Mouse (Mus musculus): Measurements from ENCODE around the gene Nnmt. TPM values are rescaled to one million over a fixed set of nuclear protein-coding genes. Genes with fewer than 3 reads are reported as not detected.
A peak's percentile ranks its signal among the peaks of the same experiment; 100 is the strongest.

The Nnmt gene
- polyA plus RNA-seq, 1 experiment from 2014 or later: 2.6 TPM

DNA sequence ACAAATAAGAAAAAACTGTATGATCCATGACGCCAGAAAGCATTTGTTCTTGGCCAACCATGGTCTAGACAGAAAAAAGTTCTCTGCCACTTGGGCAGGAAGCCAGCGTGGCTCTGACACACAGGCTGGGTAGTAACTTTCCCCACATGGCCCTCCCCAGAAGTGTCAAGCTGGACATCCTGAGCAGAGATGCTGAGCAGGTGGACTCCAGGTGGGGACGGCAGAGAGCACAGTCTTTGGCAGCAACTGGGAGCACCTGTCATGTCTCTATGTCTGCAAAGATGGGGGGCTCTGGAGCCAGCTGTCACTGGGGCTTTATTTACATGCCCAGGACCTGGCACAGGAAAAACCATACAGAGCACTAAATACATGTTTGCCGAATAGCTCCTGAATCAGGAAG lies 14.3 kb downstream of the Nnmt start:
- Histone ChIP-seq H3K27ac (ENCODE audit: low read length) (no peak overlapping the region), H3K27me3 (replicated peaks; ENCODE audit: insufficient read depth, low read length) (no peaks in the 10 kb centered on the region), H3K4me2 (replicated peaks; ENCODE audit: low read depth, low read length) (no peak overlapping the region), H3K36me3 (ENCODE audit: insufficient read depth, low read length) (no peaks in the 10 kb centered on the region), H3K9me3 (ENCODE audit: low read length) (no peaks in the 10 kb centered on the region), H3K9ac (replicated peaks; ENCODE audit: low read depth) (no peak overlapping the region), H3K4me1 (ENCODE audit: insufficient read depth, low read depth, low read length) (no peaks in the 10 kb centered on the region), H3K4me3 (ENCODE audit: low read depth, low read length) (no peak overlapping the region)
- WGBS: 71% methylated on average over 4 of the region's 4 CpGs
- DNase-seq (ENCODE audit: low spot score): no peak
- no peak for ATAC-seq
- no peak for TF ChIP-seq CTCF (IDR thresholded peaks at IDR 0.05)
- no peak for TF ChIP-seq EP300 (IDR thresholded peaks at IDR 0.05)

- no peak for ATAC-seq
- 3% methylated on average over 4 of the region's 4 CpGs for WGBS
These were observed 18.6 kb downstream of the Nnmt start for GRCm38 (mm10) chr9:48586332-48586731.

GRCm38 (mm10) chr9:48580808-48581207 lies 24.1 kb downstream of the Nnmt start:
- Histone ChIP-seq H3K27ac (ENCODE audit: low read length) (no peak overlapping the region), H3K4me2 (replicated peaks; ENCODE audit: low read depth, low read length) (no peak overlapping the region), H3K4me3 (ENCODE audit: low read depth, low read length) (no peak overlapping the region), H3K36me3 (ENCODE audit: insufficient read depth, low read length) (no peaks in the 10 kb centered on the region), H3K27me3 (replicated peaks; ENCODE audit: insufficient read depth, low read length) (no peaks in the 10 kb centered on the region), H3K9ac (replicated peaks; ENCODE audit: low read depth) (no peak overlapping the region), H3K4me1 (ENCODE audit: insufficient read depth, low read depth, low read length) (no peaks in the 10 kb centered on the region), H3K9me3 (ENCODE audit: low read length) (no peaks in the 10 kb centered on the region)
- TF ChIP-seq CTCF (IDR thresholded peaks at IDR 0.05) (no peak), EP300 (IDR thresholded peaks at IDR 0.05) (no peak)
- 61% methylated on average over 1 of the region's 1 CpGs for WGBS
- ATAC-seq (no peak), DNase-seq (ENCODE audit: low spot score) (no peak)

More at GRCm38 (mm10) chr9:48586332-48586731, 18.6 kb downstream of the Nnmt start:
- Histone ChIP-seq H3K27me3 (replicated peaks; ENCODE audit: insufficient read depth, low read length) (no peaks in the 10 kb centered on the region), H3K9me3 (ENCODE audit: low read length) (no peaks in the 10 kb centered on the region), H3K4me3 (ENCODE audit: low read depth, low read length) (no peak overlapping the region), H3K4me2 (replicated peaks; ENCODE audit: low read depth, low read length) (no peak overlapping the region), H3K27ac (ENCODE audit: low read length) (no peak overlapping the region), H3K9ac (replicated peaks; ENCODE audit: low read depth) (no peak overlapping the region), H3K4me1 (ENCODE audit: insufficient read depth, low read depth, low read length) (no peaks in the 10 kb centered on the region), H3K36me3 (ENCODE audit: insufficient read depth, low read length) (no peaks in the 10 kb centered on the region)
- peak; percentile 83 for DNase-seq (ENCODE audit: low spot score)
- TF ChIP-seq CTCF (IDR thresholded peaks at IDR 0.05) (peak; percentile 82), EP300 (IDR thresholded peaks at IDR 0.05) (no peak)

DNA sequence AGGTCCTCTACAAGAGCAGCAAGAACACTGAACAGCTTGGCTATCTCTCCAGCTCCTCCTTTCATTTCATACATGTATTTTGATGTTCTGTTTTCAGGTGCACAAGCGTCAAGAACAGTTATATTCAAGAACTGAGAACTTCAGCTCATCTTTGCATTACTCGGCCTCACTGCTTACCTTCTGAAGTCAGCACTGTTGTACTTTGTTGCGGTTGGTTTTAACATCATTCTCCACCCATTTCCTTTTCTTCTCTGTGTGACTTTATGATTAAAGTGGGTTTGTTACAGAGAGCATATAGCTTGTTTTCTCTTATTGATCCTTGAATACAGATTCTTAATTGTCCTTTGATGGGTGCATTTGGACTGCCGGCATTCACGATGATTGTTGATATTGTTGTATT lies 42.6 kb downstream of the Nnmt start:
- Histone ChIP-seq H3K9ac (replicated peaks; ENCODE audit: low read depth) (no peak overlapping the region), H3K4me1 (ENCODE audit: insufficient read depth, low read depth, low read length) (no peaks in the 10 kb centered on the region), H3K27me3 (replicated peaks; ENCODE audit: insufficient read depth, low read length) (no peaks in the 10 kb centered on the region), H3K27ac (ENCODE audit: low read length) (no peak overlapping the region), H3K4me2 (replicated peaks; ENCODE audit: low read depth, low read length) (no peak overlapping the region), H3K4me3 (ENCODE audit: low read depth, low read length) (no peak overlapping the region), H3K36me3 (ENCODE audit: insufficient read depth, low read length) (no peaks in the 10 kb centered on the region), H3K9me3 (ENCODE audit: low read length) (no peaks in the 10 kb centered on the region)
- TF ChIP-seq EP300 (IDR thresholded peaks at IDR 0.05): no peak
- no peak for TF ChIP-seq CTCF (IDR thresholded peaks at IDR 0.05)
- WGBS: 82% methylated on average over 5 of the region's 5 CpGs
- DNase-seq (ENCODE audit: low spot score) (no peak), ATAC-seq (no peak)

DNA sequence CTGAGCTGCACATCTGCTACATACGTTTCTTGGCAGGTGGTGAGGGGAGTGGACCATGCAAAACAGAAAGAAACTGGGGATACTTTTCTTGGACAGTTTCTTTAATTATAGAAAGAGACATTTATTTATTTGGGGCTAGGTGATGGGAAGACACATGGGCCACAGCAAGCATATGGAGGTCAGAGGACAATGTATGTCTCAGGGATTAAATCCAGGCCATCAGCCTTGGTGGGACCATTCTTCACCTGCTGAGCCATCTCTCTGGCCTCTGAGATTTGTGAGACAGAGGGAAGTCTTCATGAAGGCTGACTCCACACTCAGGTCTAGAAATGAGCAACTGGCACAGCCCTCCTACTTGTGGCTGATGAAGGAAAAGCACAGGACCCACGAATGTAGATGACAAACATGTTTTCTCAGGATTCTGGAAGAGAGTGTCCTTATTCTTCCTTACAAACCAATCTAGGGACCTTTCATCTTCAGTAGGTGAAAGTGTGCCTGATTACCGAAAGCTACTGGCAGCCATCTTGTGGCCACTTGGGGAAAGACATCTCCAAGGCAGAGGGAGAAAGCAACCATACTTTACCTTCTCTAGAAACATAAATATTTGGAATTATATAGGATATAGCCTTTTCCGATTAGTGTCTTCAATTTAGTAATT lies 45.3 kb downstream of the Nnmt start:
- H3K27me3 ChIP-seq (replicated peaks; ENCODE audit: insufficient read depth, low read length): no peaks in the 10 kb centered on the region
- 22% methylated on average over 4 of the region's 4 CpGs for WGBS
- H3K36me3 ChIP-seq (ENCODE audit: insufficient read depth, low read length): no peaks in the 10 kb centered on the region
- no peak overlapping the region for H3K4me3 ChIP-seq (ENCODE audit: low read depth, low read length)
- H3K4me2 ChIP-seq (replicated peaks; ENCODE audit: low read depth, low read length): no peak overlapping the region
- ATAC-seq (no peak), DNase-seq (ENCODE audit: low spot score) (peak; percentile 61)
- TF ChIP-seq CTCF (IDR thresholded peaks at IDR 0.05): peak; percentile 89
- no peak for TF ChIP-seq EP300 (IDR thresholded peaks at IDR 0.05)
- no peak overlapping the region for H3K9ac ChIP-seq (replicated peaks; ENCODE audit: low read depth)
- H3K27ac ChIP-seq (ENCODE audit: low read length): no peak overlapping the region
- no peaks in the 10 kb centered on the region for H3K4me1 ChIP-seq (ENCODE audit: insufficient read depth, low read depth, low read length)
- H3K9me3 ChIP-seq (ENCODE audit: low read length): no peaks in the 10 kb centered on the region

- WGBS: 64% methylated on average over 4 of the region's 4 CpGs
- H3K4me3 ChIP-seq (ENCODE audit: low read depth, low read length): no peak overlapping the region
- no peak overlapping the region for H3K4me2 ChIP-seq (replicated peaks; ENCODE audit: low read depth, low read length)
- no peaks in the 10 kb centered on the region for H3K36me3 ChIP-seq (ENCODE audit: insufficient read depth, low read length)
- H3K9ac ChIP-seq (replicated peaks; ENCODE audit: low read depth): no peak overlapping the region
- ATAC-seq: peak; percentile 26
- H3K27me3 ChIP-seq (replicated peaks; ENCODE audit: insufficient read depth, low read length): no peaks in the 10 kb centered on the region
- DNase-seq (ENCODE audit: low spot score): peak; percentile 66
- H3K9me3 ChIP-seq (ENCODE audit: low read length): no peaks in the 10 kb centered on the region
- H3K27ac ChIP-seq (ENCODE audit: low read length): no peak overlapping the region
- TF ChIP-seq CTCF (IDR thresholded peaks at IDR 0.05): no peak
- no peak for TF ChIP-seq EP300 (IDR thresholded peaks at IDR 0.05)
- H3K4me1 ChIP-seq (ENCODE audit: insufficient read depth, low read depth, low read length): no peaks in the 10 kb centered on the region
These were observed 46.3 kb downstream of the Nnmt start for GRCm38 (mm10) chr9:48558637-48559036.

All from lung, postnatal 0 days (tissue).